Mouse (Mus musculus) forebrain, embryonic 14.5 days (tissue): ENCODE data around the gene Mall. TPM values are rescaled to one million over a fixed set of nuclear protein-coding genes. Genes with fewer than 3 reads are reported as not detected.

ENCODE experiments used
- ATAC-seq: fragments of 200-750 bp; cut with Nextera tagmentation; 2 replicates; pipeline ENCODE4 v1.8.0; 2017; ENCODE audit warnings: mild to moderate bottlenecking, moderate library complexity
- DNase-seq: peaks from one replicate; pipeline ENCODE4 v3.0.0-alpha.2; 2015; ENCODE audit warnings: low spot score
- H3K27ac ChIP-seq: fragments of 300-500 bp; sonication (generic); 2 replicates; pipeline ENCODE4 v1.5.1; 2014; ENCODE audit warnings: low read depth, mild to moderate bottlenecking, control low read depth, low read length, moderate library complexity
- H3K27me3 ChIP-seq: fragments of 300-500 bp; sonication (generic); replicated peaks from 2 replicates; pipeline ENCODE4 v1.6.1; 2014; ENCODE audit warnings: low read length, control low read depth, mixed read lengths; ENCODE audit not compliant: control insufficient read depth, insufficient read depth
- H3K36me3 ChIP-seq: fragments of 300-500 bp; sonication (generic); 2 replicates; pipeline ENCODE4 v1.6.1; 2014; ENCODE audit warnings: low read length, control low read depth; ENCODE audit not compliant: control insufficient read depth, insufficient read depth
- H3K4me1 ChIP-seq: fragments of 300-500 bp; sonication (generic); 2 replicates; pipeline ENCODE4 v1.6.1; 2014; ENCODE audit warnings: antibody characterized with exemption, low read length, control low read depth; ENCODE audit not compliant: control insufficient read depth, insufficient read depth
- H3K4me2 ChIP-seq: fragments of 300-500 bp; sonication (generic); 2 replicates; pipeline ENCODE4 v1.6.1; 2014; ENCODE audit warnings: mild to moderate bottlenecking, control low read depth, low read length
- H3K4me3 ChIP-seq: fragments of 300-500 bp; sonication (generic); 2 replicates; pipeline ENCODE4 v1.5.1; 2014; ENCODE audit warnings: low read depth, low read length, control low read depth
- H3K9ac ChIP-seq: fragments of 300-500 bp; sonication (generic); 2 replicates; pipeline ENCODE4 v1.6.1; 2014; ENCODE audit warnings: mild to moderate bottlenecking, low read length, control low read depth, moderate library complexity
- H3K9me3 ChIP-seq: fragments of 300-500 bp; sonication (generic); replicated peaks from 2 replicates; pipeline ENCODE4 v1.6.1; 2016; ENCODE audit warnings: low read length, control low read depth, mixed read lengths; ENCODE audit not compliant: control insufficient read depth
- WGBS: fragments of 180-500 bp; shearing (Covaris S2); extraction: QIAGEN DNeasy Blood & Tissue Kit; methylation state at CpG from one replicate; pipeline ENCODE4 v1.1.7; 2014; 5-methylcytosine and 5-hydroxymethylcytosine counted together
- polyA plus RNA-seq: library from polyadenylated mRNA; unstranded; fragments of >200 nt; fragmentation: Nextera tagmentation; extraction: Ambion mirVana; gene quantifications from 2 replicates; pipeline ENCODE4 v1.2.1, GENCODE M21; 2014

Gene Mall
- polyA plus RNA-seq, 1 experiment from 2014 or later: 0.71 TPM

GRCm38 (mm10) chr2:127759157-127759880 is 29.6 kb upstream of the Mall start:
- H3K9ac ChIP-seq: no peak overlapping the region
- WGBS: 89% methylated on average over 5 of the region's 5 CpGs

GRCm38 (mm10) chr2:127757171-127757570 is 27.4 kb upstream of the Mall start:
- Histone ChIP-seq H3K27ac (no peak overlapping the region), H3K36me3 (peaks cover 30% of the 10 kb centered on the region), H3K27me3 (no peaks in the 10 kb centered on the region), H3K4me3 (no peak overlapping the region), H3K9me3 (no peaks in the 10 kb centered on the region), H3K9ac (no peak overlapping the region), H3K4me1 (no peaks in the 10 kb centered on the region), H3K4me2 (no peak overlapping the region)
- ATAC-seq (peak; percentile 84), DNase-seq (peak; percentile 55)
- WGBS: 48% methylated on average over 8 of the region's 8 CpGs

More at GRCm38 (mm10) chr2:127759157-127759880, 29.6 kb upstream of the Mall start:
- Histone ChIP-seq H3K9me3 (no peaks in the 10 kb centered on the region), H3K4me1 (no peaks in the 10 kb centered on the region), H3K27ac (no peak overlapping the region), H3K4me3 (no peak overlapping the region), H3K4me2 (no peak overlapping the region), H3K36me3 (peaks cover 42% of the 10 kb centered on the region), H3K27me3 (no peaks in the 10 kb centered on the region)
- ATAC-seq (no peak), DNase-seq (no peak)

- WGBS: 86% methylated on average over 4 of the region's 4 CpGs
- H3K4me1 ChIP-seq: no peaks in the 10 kb centered on the region
- no peak overlapping the region for H3K4me2 ChIP-seq
- H3K9ac ChIP-seq: no peak overlapping the region
- no peak overlapping the region for H3K27ac ChIP-seq
- H3K4me3 ChIP-seq: no peak overlapping the region
- H3K27me3 ChIP-seq: no peaks in the 10 kb centered on the region
- DNase-seq: peak; percentile 33
- H3K36me3 ChIP-seq: peaks cover 2% of the 10 kb centered on the region; the same call in 1 of the 2 replicates
- ATAC-seq: peak; percentile 48; the same call in 1 of the 2 replicates
- H3K9me3 ChIP-seq: no peaks in the 10 kb centered on the region
Observed at GRCm38 (mm10) chr2:127754113-127754512, 24.4 kb upstream of the Mall start.

GRCm38 (mm10) chr2:127751849-127752610 is 22.3 kb upstream of the Mall start:
- Histone ChIP-seq H3K4me3 (no peak overlapping the region), H3K9me3 (no peaks in the 10 kb centered on the region), H3K36me3 (no peaks in the 10 kb centered on the region), H3K27me3 (no peaks in the 10 kb centered on the region), H3K9ac (no peak overlapping the region), H3K27ac (no peak overlapping the region), H3K4me1 (no peaks in the 10 kb centered on the region), H3K4me2 (no peak overlapping the region)
- DNase-seq (no peak), ATAC-seq (no peak)
- WGBS: 79% methylated on average over 11 of the region's 11 CpGs

- Histone ChIP-seq H3K4me3 (no peak overlapping the region), H3K36me3 (no peaks in the 10 kb centered on the region), H3K9ac (no peak overlapping the region), H3K27me3 (no peaks in the 10 kb centered on the region), H3K4me2 (no peak overlapping the region), H3K27ac (no peak overlapping the region), H3K9me3 (no peaks in the 10 kb centered on the region), H3K4me1 (no peaks in the 10 kb centered on the region)
- WGBS: 81% methylated on average over 1 of the region's 1 CpGs
- ATAC-seq (no peak), DNase-seq (no peak)
Observed at GRCm38 (mm10) chr2:127749376-127749775, 19.6 kb upstream of the Mall start.

- Histone ChIP-seq H3K9me3 (no peaks in the 10 kb centered on the region), H3K36me3 (0 out of 2 replicates have a peak, but pooled peaks cover 2% of the 10 kb centered on the region), H3K4me3 (no peak overlapping the region), H3K4me1 (no peaks in the 10 kb centered on the region), H3K4me2 (no peak overlapping the region), H3K9ac (no peak overlapping the region), H3K27ac (no peak overlapping the region), H3K27me3 (no peaks in the 10 kb centered on the region)
- no peak for DNase-seq
- ATAC-seq: no peak
- WGBS: 51% methylated on average over 7 of the region's 7 CpGs
Observed at GRCm38 (mm10) chr2:127748316-127748715, 18.6 kb upstream of the Mall start.

- H3K4me1 ChIP-seq: no peaks in the 10 kb centered on the region
- H3K36me3 ChIP-seq: 0 out of 2 replicates have a peak, but pooled peaks cover 11% of the 10 kb centered on the region
- no peak overlapping the region for H3K4me2 ChIP-seq
- WGBS: 90% methylated on average over 3 of the region's 3 CpGs
- H3K4me3 ChIP-seq: no peak overlapping the region
- no peak overlapping the region for H3K9ac ChIP-seq
- no peak for ATAC-seq
- no peak for DNase-seq
- H3K27ac ChIP-seq: no peak overlapping the region
- no peaks in the 10 kb centered on the region for H3K9me3 ChIP-seq
- H3K27me3 ChIP-seq: no peaks in the 10 kb centered on the region
Observed at GRCm38 (mm10) chr2:127742637-127743036, 12.9 kb upstream of the Mall start.

GRCm38 (mm10) chr2:127740756-127741519 is 11.2 kb upstream of the Mall start:
- no peak overlapping the region for H3K4me2 ChIP-seq
- no peak overlapping the region for H3K9ac ChIP-seq
- no peaks in the 10 kb centered on the region for H3K9me3 ChIP-seq
- no peaks in the 10 kb centered on the region for H3K27me3 ChIP-seq
- H3K27ac ChIP-seq: no peak overlapping the region
- 0 out of 2 replicates have a peak, but pooled peaks cover 11% of the 10 kb centered on the region for H3K36me3 ChIP-seq
- DNase-seq: no peak
- no peak overlapping the region for H3K4me3 ChIP-seq
- WGBS: 89% methylated on average over 9 of the region's 9 CpGs
- H3K4me1 ChIP-seq: no peaks in the 10 kb centered on the region
- ATAC-seq: no peak
